Comparison of ENCODE assay signal across 17 mouse cellular contexts in genomic region chr1:134418414-134418975, GRCm38 (mm10). TPM values are rescaled to one million over a fixed set of nuclear protein-coding genes. Genes with fewer than 3 reads are reported as not detected.
DNase-seq lines count a peak whose midpoint lies in the region; ATAC-seq and TF ChIP-seq lines count a peak whose summit lies in the region.
"Had no signal": no experiment of that assay in that cellular context is flagged by ENCODE, and none has a peak within 500 bp of the region (broad histone marks: within the 10 kb centered on the region; RNA-seq: fewer than 3 reads in every experiment).

No protein-coding gene starts in this region.

- no peak for ATAC-seq in lung, postnatal 0 days
- ATAC-seq in heart, embryonic 16.5 days (replicated peaks; ENCODE audit: extremely low read depth, insufficient read depth, low FRiP score): no peak
- ATAC-seq: CD4-positive, CD25-positive, alpha-beta regulatory T cell, adult 4 months; hindbrain, postnatal 0 days had no signal

- H3K4me1 ChIP-seq in heart, adult 2 months (ENCODE audit: control insufficient read depth, insufficient read depth, low read length): peaks cover 18% of the 10 kb centered on the region
- H3K4me1 ChIP-seq in lung, postnatal 0 days (ENCODE audit: insufficient read depth, low read depth, low read length): peaks cover 26% of the 10 kb centered on the region; the same call in 1 of the 2 replicates
- peaks cover 34% of the 10 kb centered on the region for H3K4me1 ChIP-seq in lung, adult 2 months (ENCODE audit: control insufficient read depth, insufficient read depth, low read length)
- H3K4me1 ChIP-seq in heart, embryonic 16.5 days (ENCODE audit: control insufficient read depth, insufficient read depth, low read length): peaks cover 49% of the 10 kb centered on the region
- H3K4me1 ChIP-seq in small intestine, adult 2 months (ENCODE audit: control insufficient read depth, insufficient read depth, insufficient read length, low read length): peaks cover 32% of the 10 kb centered on the region
- H3K4me1 ChIP-seq in cerebellum, adult 2 months (ENCODE audit: control insufficient read depth, insufficient read depth, low read length): peaks cover 9% of the 10 kb centered on the region; the same call in 1 of the 2 replicates

- peak overlapping the region; percentile 99 for H3K27ac ChIP-seq in heart, adult 2 months
- H3K27ac ChIP-seq in lung, postnatal 0 days (ENCODE audit: low read length): peak overlapping the region; percentile 47; the same call in 1 of the 2 replicates
- H3K27ac ChIP-seq in heart, embryonic 16.5 days (ENCODE audit: low read length): peak overlapping the region; percentile 67
- peak overlapping the region; percentile 35; the same call in 1 of the 2 replicates for H3K27ac ChIP-seq in small intestine, adult 2 months (ENCODE audit: insufficient read depth, low read depth, low read length)
- no peak overlapping the region for H3K27ac ChIP-seq in cerebellum, adult 2 months (ENCODE audit: insufficient read depth, low read length)
- H3K27ac ChIP-seq: hindbrain, postnatal 0 days had no signal

- no peaks in the 10 kb centered on the region for H3K9me3 ChIP-seq in lung, postnatal 0 days (ENCODE audit: low read length)
- no peaks in the 10 kb centered on the region for H3K9me3 ChIP-seq in heart, embryonic 16.5 days (replicated peaks; ENCODE audit: control insufficient read depth, low read length)

- intact Hi-C loops in heart, adult 2 months (cut with DNase I): loop anchor here (5.0 kb wide), 2 partner anchors 36 to 74 kb away; partner anchors contain the start of gene Rabif
- intact Hi-C loops in heart, postnatal 36 days (cut with DNase I): loop anchor here (5.0 kb wide), 2 partner anchors 36 to 74 kb away; partner anchors contain the start of gene Rabif

- H3K9ac ChIP-seq in heart, adult 2 months (ENCODE audit: low read depth, low read length): 0 out of 2 replicates have a peak overlapping the region, but pooled peaks have one; percentile 20
- no peak overlapping the region for H3K9ac ChIP-seq in lung, postnatal 0 days (replicated peaks; ENCODE audit: low read depth)
- H3K9ac ChIP-seq in heart, embryonic 16.5 days (ENCODE audit: low read length): no peak overlapping the region

- WGBS in heart, adult 2 months: 32% methylated on average over 2 of the region's 2 CpGs
- WGBS in lung, postnatal 0 days: 63% methylated on average over 2 of the region's 2 CpGs
- WGBS in lung, adult 2 months: 37% methylated on average over 2 of the region's 2 CpGs
- WGBS in heart, embryonic 16.5 days: 51% methylated on average over 2 of the region's 2 CpGs
- 52% methylated on average over 2 of the region's 2 CpGs for WGBS in small intestine, adult 2 months
- 67% methylated on average over 2 of the region's 2 CpGs for WGBS in cerebellum, adult 2 months

- no peak for TF ChIP-seq POLR2A in heart, adult 2 months (IDR thresholded peaks at IDR 0.05; ENCODE audit: insufficient read depth, low read depth, low read length)
- no peak for TF ChIP-seq POLR2A in lung, adult 2 months (IDR thresholded peaks at IDR 0.05; ENCODE audit: borderline replicate concordance, extremely low read depth, low read depth, low read length)
- TF ChIP-seq POLR2A in small intestine, adult 2 months (IDR thresholded peaks at IDR 0.05; ENCODE audit: low read depth, low read length): no peak
- TF ChIP-seq POLR2A in cerebellum, adult 2 months (IDR thresholded peaks at IDR 0.05; ENCODE audit: borderline replicate concordance, insufficient read depth, low read length): no peak

- H3K36me3 ChIP-seq in heart, adult 2 months (ENCODE audit: control insufficient read depth, insufficient read depth, low read length): peaks cover 33% of the 10 kb centered on the region
- no peaks in the 10 kb centered on the region for H3K36me3 ChIP-seq in lung, postnatal 0 days (ENCODE audit: insufficient read depth, low read length)
- H3K36me3 ChIP-seq in heart, embryonic 16.5 days (ENCODE audit: control insufficient read depth, insufficient read depth): 0 out of 2 replicates have a peak, but pooled peaks cover 2% of the 10 kb centered on the region
- peaks cover 6% of the 10 kb centered on the region for H3K36me3 ChIP-seq in small intestine, adult 2 months (ENCODE audit: control insufficient read depth, insufficient read depth, low read length)

- no peak for TF ChIP-seq CTCF in heart, adult 2 months (IDR thresholded peaks at IDR 0.05)
- TF ChIP-seq CTCF in lung, postnatal 0 days (IDR thresholded peaks at IDR 0.05): no peak
- TF ChIP-seq CTCF in lung, adult 2 months (IDR thresholded peaks at IDR 0.05; ENCODE audit: insufficient read depth, low read length): no peak
- TF ChIP-seq CTCF in small intestine, adult 2 months (IDR thresholded peaks at IDR 0.05; ENCODE audit: extremely low read depth, insufficient read length, insufficient replicate concordance, low read depth, low read length): no peak
- no peak for TF ChIP-seq CTCF in cerebellum, adult 2 months (IDR thresholded peaks at IDR 0.05; ENCODE audit: borderline replicate concordance, insufficient read depth, low read depth, low read length)

- H3K4me2 ChIP-seq in lung, postnatal 0 days (replicated peaks; ENCODE audit: low read depth, low read length): no peak overlapping the region
- H3K4me2 ChIP-seq in heart, embryonic 16.5 days (ENCODE audit: low read depth, low read length): no peak overlapping the region; the same call in 1 of the 2 replicates

- H3K79me2 ChIP-seq in heart, adult 2 months (replicated peaks; ENCODE audit: control insufficient read depth, insufficient read depth, low read length): peaks cover 10% of the 10 kb centered on the region

- H3K27me3 ChIP-seq in heart, adult 2 months (ENCODE audit: control insufficient read depth, insufficient read depth, low read length): no peaks in the 10 kb centered on the region
- H3K27me3 ChIP-seq in lung, postnatal 0 days (replicated peaks; ENCODE audit: insufficient read depth, low read length): no peaks in the 10 kb centered on the region
- H3K27me3 ChIP-seq in heart, embryonic 16.5 days (ENCODE audit: control insufficient read depth, insufficient read depth, low read length): no peaks in the 10 kb centered on the region
- no peaks in the 10 kb centered on the region for H3K27me3 ChIP-seq in small intestine, adult 2 months (ENCODE audit: control insufficient read depth, insufficient read depth, low read length)
- H3K27me3 ChIP-seq in cerebellum, adult 2 months (ENCODE audit: control insufficient read depth, insufficient read depth, low read length): no peaks in the 10 kb centered on the region

- H3K4me3 ChIP-seq in heart, adult 2 months: no peak overlapping the region
- H3K4me3 ChIP-seq in lung, postnatal 0 days (ENCODE audit: low read depth, low read length): no peak overlapping the region
- H3K4me3 ChIP-seq in lung, adult 2 months (replicated peaks; ENCODE audit: extremely low read depth, low read depth, low read length): no peak overlapping the region
- H3K4me3 ChIP-seq in heart, embryonic 16.5 days (ENCODE audit: low read length): no peak overlapping the region
- H3K4me3 ChIP-seq in small intestine, adult 2 months (ENCODE audit: low read depth, low read length): no peak overlapping the region
- no peak overlapping the region for H3K4me3 ChIP-seq in cerebellum, adult 2 months (replicated peaks; ENCODE audit: insufficient read depth, low read depth, low read length)

- DNase-seq in heart, adult 2 months: no peak
- DNase-seq in heart, postnatal 36 days: no peak
- no peak for DNase-seq in lung, postnatal 0 days (ENCODE audit: low spot score)
- no peak for DNase-seq in lung, adult 2 months
- DNase-seq in layer of hippocampus, postnatal 14 days (ENCODE audit: low spot score in 2 of 2): no peak
- no peak for DNase-seq in cerebellum, adult 2 months
- DNase-seq: gastrocnemius, postnatal 25 days; kidney, postnatal 36 days; lung, postnatal 36 days; thymus, postnatal 4 days had no signal

- no peak for TF ChIP-seq EP300 in heart, adult 2 months (IDR thresholded peaks at IDR 0.05; ENCODE audit: insufficient read depth, low read depth, low read length)
- no peak for TF ChIP-seq EP300 in lung, postnatal 0 days (IDR thresholded peaks at IDR 0.05)

RNA-seq across cellular contexts. Expression of gene Adipor1, which starts 3.3 kb away (rescaled TPM):
- 100 to 1,000 TPM; 140 TPM for total RNA-seq in heart, adult 2 months (2021)
- 148 and 177 TPM in 2 replicates for polyA plus RNA-seq in heart, adult 2 months (2012; rRNA removed)
- total RNA-seq in heart, postnatal 36 days (2021): 100 to 1,000 TPM; 137 to 143 TPM
- polyA plus RNA-seq in lung, postnatal 0 days (2015; fragmentation: Nextera tagmentation; extraction: Ambion mirVana): 123 and 126 TPM in 2 replicates
- polyA plus RNA-seq in lung, adult 2 months (2012; rRNA removed): 134 and 155 TPM in 2 replicates
- 138 and 148 TPM in 2 replicates for polyA plus RNA-seq in heart, embryonic 16.5 days (2015; fragmentation: Nextera tagmentation; extraction: Ambion mirVana)
- 59.6 and 97.7 TPM in 2 replicates for polyA plus RNA-seq in small intestine, adult 2 months (2012; rRNA removed)
- 10 to 100 TPM; 62.2 to 64.1 TPM for total RNA-seq in layer of hippocampus, postnatal 14 days (2021)
- polyA plus RNA-seq in cerebellum, adult 2 months (2012; rRNA removed): 68.1 and 70.2 TPM in 2 replicates

RNA-seq across cellular contexts. Expression of gene Cyb5r1, which starts 13.1 kb away (rescaled TPM):
- 10 to 100 TPM; 21.0 to 24.1 TPM for total RNA-seq in heart, adult 2 months (2021)
- polyA plus RNA-seq in heart, adult 2 months (2012; rRNA removed): 41.8 and 42.8 TPM in 2 replicates
- 10 to 100 TPM; 26.1 to 27.0 TPM for total RNA-seq in heart, postnatal 36 days (2021)
- 15.3 and 22.2 TPM in 2 replicates for polyA plus RNA-seq in lung, postnatal 0 days (2015; fragmentation: Nextera tagmentation; extraction: Ambion mirVana)
- polyA plus RNA-seq in lung, adult 2 months (2012; rRNA removed): 41.6 and 59.5 TPM in 2 replicates
- 42.2 and 49.0 TPM in 2 replicates for polyA plus RNA-seq in heart, embryonic 16.5 days (2015; fragmentation: Nextera tagmentation; extraction: Ambion mirVana)
- polyA plus RNA-seq in small intestine, adult 2 months (2012; rRNA removed): 11.8 and 17.8 TPM in 2 replicates
- total RNA-seq in layer of hippocampus, postnatal 14 days (2021): 10 to 100 TPM; 24.0 to 31.4 TPM
- 22.3 and 23.0 TPM in 2 replicates for polyA plus RNA-seq in cerebellum, adult 2 months (2012; rRNA removed)

RNA-seq across cellular contexts. Expression of gene 4933406M09Rik, which starts 32.8 kb away (rescaled TPM):
- not detected for total RNA-seq in heart, adult 2 months (2021)
- not detected in 2 replicates for polyA plus RNA-seq in heart, adult 2 months (2012; rRNA removed)
- not detected for total RNA-seq in heart, postnatal 36 days (2021)
- polyA plus RNA-seq in lung, postnatal 0 days (2015; fragmentation: Nextera tagmentation; extraction: Ambion mirVana): 0.06 TPM in 1 of 2 replicates, not detected in the other
- not detected in 2 replicates for polyA plus RNA-seq in lung, adult 2 months (2012; rRNA removed)
- polyA plus RNA-seq in heart, embryonic 16.5 days (2015; fragmentation: Nextera tagmentation; extraction: Ambion mirVana): not detected in 2 replicates
- polyA plus RNA-seq in small intestine, adult 2 months (2012; rRNA removed): not detected in 2 replicates
- total RNA-seq in layer of hippocampus, postnatal 14 days (2021): not detected
- polyA plus RNA-seq in cerebellum, adult 2 months (2012; rRNA removed): not detected in 2 replicates
- total RNA-seq: common myeloid progenitor, adult 5-6 weeks; gastrocnemius, postnatal 25 days; hindbrain, postnatal 0 days; left cerebral cortex, adult 8-10 months had no signal
- polyA plus RNA-seq: CD4-positive, CD25-positive, alpha-beta regulatory T cell, adult 4 months; forebrain, embryonic 11.5 days; hindbrain, postnatal 0 days had no signal

RNA-seq across cellular contexts. Expression of gene Klhl12, which starts 36.8 kb away (rescaled TPM):
- 10 to 100 TPM; 20.2 to 21.8 TPM for total RNA-seq in heart, adult 2 months (2021)
- polyA plus RNA-seq in heart, adult 2 months (2012; rRNA removed): 9.3 and 15.7 TPM in 2 replicates
- total RNA-seq in heart, postnatal 36 days (2021): 10 to 100 TPM; 20.3 to 21.5 TPM
- polyA plus RNA-seq in lung, postnatal 0 days (2015; fragmentation: Nextera tagmentation; extraction: Ambion mirVana): 11.3 and 12.8 TPM in 2 replicates
- polyA plus RNA-seq in lung, adult 2 months (2012; rRNA removed): 5.4 and 8.5 TPM in 2 replicates
- 20.6 and 21.1 TPM in 2 replicates for polyA plus RNA-seq in heart, embryonic 16.5 days (2015; fragmentation: Nextera tagmentation; extraction: Ambion mirVana)
- polyA plus RNA-seq in small intestine, adult 2 months (2012; rRNA removed): 1.2 and 2.3 TPM in 2 replicates
- total RNA-seq in layer of hippocampus, postnatal 14 days (2021): 10 to 100 TPM; 37.2 to 41.5 TPM
- 29.8 and 30.7 TPM in 2 replicates for polyA plus RNA-seq in cerebellum, adult 2 months (2012; rRNA removed)

RNA-seq across cellular contexts. Expression of gene Tmem183a, which starts 56.7 kb away (rescaled TPM):
- 10 to 100 TPM; 17.8 to 18.7 TPM for total RNA-seq in heart, adult 2 months (2021)
- polyA plus RNA-seq in heart, adult 2 months (2012; rRNA removed): 22.9 and 45.8 TPM in 2 replicates
- 10 to 100 TPM; 21.6 to 22.1 TPM for total RNA-seq in heart, postnatal 36 days (2021)
- 42.9 and 44.8 TPM in 2 replicates for polyA plus RNA-seq in lung, postnatal 0 days (2015; fragmentation: Nextera tagmentation; extraction: Ambion mirVana)
- 44.9 and 71.8 TPM in 2 replicates for polyA plus RNA-seq in lung, adult 2 months (2012; rRNA removed)
- 57.5 and 60.4 TPM in 2 replicates for polyA plus RNA-seq in heart, embryonic 16.5 days (2015; fragmentation: Nextera tagmentation; extraction: Ambion mirVana)
- 82.6 and 133 TPM in 2 replicates for polyA plus RNA-seq in small intestine, adult 2 months (2012; rRNA removed)
- 10 to 100 TPM; 80.0 to 84.3 TPM for total RNA-seq in layer of hippocampus, postnatal 14 days (2021)
- 66.2 and 68.4 TPM in 2 replicates for polyA plus RNA-seq in cerebellum, adult 2 months (2012; rRNA removed)
